Mouse (Mus musculus): Measurements from ENCODE around the gene Abcg8.

- no peak for TF ChIP-seq CTCF (IDR thresholded peaks at IDR 0.05; ENCODE audit: low read depth)
- TF ChIP-seq EP300 (optimal IDR thresholded peaks at IDR 0.05) = no peak
These were observed 11.9 kb downstream of the Abcg8 start for GRCm38 (mm10) chr17:84687994-84688393.

All from stomach, postnatal 0 days (tissue).